Mouse (Mus musculus): Measurements from ENCODE around the gene Gpr87. TPM values are rescaled to one million over a fixed set of nuclear protein-coding genes. Genes with fewer than 3 reads are reported as not detected.
A peak's percentile ranks its signal among the peaks of the same experiment; 100 is the strongest.

Gene Gpr87
- polyA plus RNA-seq, 1 experiment from 2014 or later, result not detected

- no peaks in the 10 kb centered on the region for H3K4me1 ChIP-seq (replicated peaks)
- no peak overlapping the region for H3K4me3 ChIP-seq
- H3K9me3 ChIP-seq, result no peaks in the 10 kb centered on the region
- H3K27me3 ChIP-seq, result no peaks in the 10 kb centered on the region
- no peak for ATAC-seq (ENCODE audit: low read depth)
- H3K27ac ChIP-seq (replicated peaks), result no peak overlapping the region
- no peak overlapping the region for H3K9ac ChIP-seq
- 59% methylated on average over 5 of the region's 5 CpGs for WGBS
- H3K36me3 ChIP-seq, result no peaks in the 10 kb centered on the region
- H3K4me2 ChIP-seq, result no peak overlapping the region
Measured at GRCm38 (mm10) chr3:59181134-59181533, 13.8 kb downstream of the Gpr87 start.

GRCm38 (mm10) chr3:59176871-59177270, 18.0 kb downstream of the Gpr87 start:
- no peak for ATAC-seq (ENCODE audit: low read depth)
- WGBS, result 77% methylated on average over 5 of the region's 5 CpGs
- Histone ChIP-seq H3K4me2 (no peak overlapping the region), H3K9me3 (no peaks in the 10 kb centered on the region), H3K9ac (no peak overlapping the region), H3K27ac (replicated peaks) (no peak overlapping the region), H3K27me3 (no peaks in the 10 kb centered on the region), H3K4me1 (replicated peaks) (no peaks in the 10 kb centered on the region), H3K4me3 (no peak overlapping the region), H3K36me3 (no peaks in the 10 kb centered on the region)

GRCm38 (mm10) chr3:59175234-59175633, 19.7 kb downstream of the Gpr87 start:
- no peak overlapping the region for H3K4me2 ChIP-seq
- no peaks in the 10 kb centered on the region for H3K4me1 ChIP-seq (replicated peaks)
- H3K9ac ChIP-seq, result no peak overlapping the region
- no peaks in the 10 kb centered on the region for H3K27me3 ChIP-seq
- WGBS, result 39% methylated on average over 5 of the region's 5 CpGs
- ATAC-seq (ENCODE audit: low read depth), result peak; percentile 71; the same call in 1 of the 2 replicates
- H3K4me3 ChIP-seq, result no peak overlapping the region
- no peaks in the 10 kb centered on the region for H3K9me3 ChIP-seq
- no peaks in the 10 kb centered on the region for H3K36me3 ChIP-seq
- no peak overlapping the region for H3K27ac ChIP-seq (replicated peaks)

GRCm38 (mm10) chr3:59174426-59175154, 20.3 kb downstream of the Gpr87 start:
- Histone ChIP-seq H3K9ac (no peak overlapping the region), H3K27ac (replicated peaks) (no peak overlapping the region), H3K27me3 (no peaks in the 10 kb centered on the region), H3K4me2 (no peak overlapping the region), H3K4me1 (replicated peaks) (no peaks in the 10 kb centered on the region), H3K36me3 (no peaks in the 10 kb centered on the region), H3K4me3 (no peak overlapping the region), H3K9me3 (no peaks in the 10 kb centered on the region)
- 76% methylated on average over 6 of the region's 6 CpGs for WGBS
- no peak for ATAC-seq (ENCODE audit: low read depth)

GRCm38 (mm10) chr3:59169921-59170627, 24.8 kb downstream of the Gpr87 start:
- H3K4me2 ChIP-seq, result no peak overlapping the region
- H3K4me1 ChIP-seq (replicated peaks), result no peaks in the 10 kb centered on the region
- H3K27ac ChIP-seq (replicated peaks), result no peak overlapping the region
- ATAC-seq (ENCODE audit: low read depth), result no peak
- H3K9ac ChIP-seq, result no peak overlapping the region
- H3K36me3 ChIP-seq, result no peaks in the 10 kb centered on the region
- no peaks in the 10 kb centered on the region for H3K27me3 ChIP-seq
- no peak overlapping the region for H3K4me3 ChIP-seq
- 77% methylated on average over 2 of the region's 2 CpGs for WGBS
- H3K9me3 ChIP-seq, result no peaks in the 10 kb centered on the region

GRCm38 (mm10) chr3:59169215-59169614, 25.7 kb downstream of the Gpr87 start:
- H3K27me3 ChIP-seq, result no peaks in the 10 kb centered on the region
- H3K4me3 ChIP-seq, result no peak overlapping the region
- WGBS, result 79% methylated on average over 4 of the region's 4 CpGs
- H3K9ac ChIP-seq, result no peak overlapping the region
- H3K36me3 ChIP-seq, result no peaks in the 10 kb centered on the region
- H3K27ac ChIP-seq (replicated peaks), result no peak overlapping the region
- no peak for ATAC-seq (ENCODE audit: low read depth)
- H3K9me3 ChIP-seq, result no peaks in the 10 kb centered on the region
- H3K4me1 ChIP-seq (replicated peaks), result no peaks in the 10 kb centered on the region
- no peak overlapping the region for H3K4me2 ChIP-seq

GRCm38 (mm10) chr3:59168476-59168875, 26.4 kb downstream of the Gpr87 start:
- no peak overlapping the region for H3K9ac ChIP-seq
- H3K36me3 ChIP-seq, result no peaks in the 10 kb centered on the region
- H3K4me2 ChIP-seq, result no peak overlapping the region
- no peaks in the 10 kb centered on the region for H3K9me3 ChIP-seq
- no peak overlapping the region for H3K27ac ChIP-seq (replicated peaks)
- H3K4me3 ChIP-seq, result no peak overlapping the region
- WGBS, result 93% methylated on average over 6 of the region's 6 CpGs
- no peaks in the 10 kb centered on the region for H3K27me3 ChIP-seq
- no peaks in the 10 kb centered on the region for H3K4me1 ChIP-seq (replicated peaks)
- no peak for ATAC-seq (ENCODE audit: low read depth)

GRCm38 (mm10) chr3:59167417-59168054, 27.4 kb downstream of the Gpr87 start:
- H3K27ac ChIP-seq (replicated peaks), result no peak overlapping the region
- no peak for ATAC-seq (ENCODE audit: low read depth)
- WGBS, result 80% methylated on average over 2 of the region's 2 CpGs

GRCm38 (mm10) chr3:59160465-59160864, 34.4 kb downstream of the Gpr87 start:
- no peak for ATAC-seq (ENCODE audit: low read depth)
- no peaks in the 10 kb centered on the region for H3K4me1 ChIP-seq (replicated peaks)
- H3K27ac ChIP-seq (replicated peaks), result no peak overlapping the region
- no peaks in the 10 kb centered on the region for H3K9me3 ChIP-seq
- no peaks in the 10 kb centered on the region for H3K27me3 ChIP-seq
- WGBS, result 88% methylated on average over 1 of the region's 1 CpGs
- no peak overlapping the region for H3K4me3 ChIP-seq
- no peak overlapping the region for H3K9ac ChIP-seq
- no peaks in the 10 kb centered on the region for H3K36me3 ChIP-seq
- no peak overlapping the region for H3K4me2 ChIP-seq

More at GRCm38 (mm10) chr3:59167417-59168054, 27.4 kb downstream of the Gpr87 start:
- H3K9ac ChIP-seq, result no peak overlapping the region
- no peaks in the 10 kb centered on the region for H3K36me3 ChIP-seq
- no peaks in the 10 kb centered on the region for H3K4me1 ChIP-seq (replicated peaks)
- no peaks in the 10 kb centered on the region for H3K9me3 ChIP-seq
- no peaks in the 10 kb centered on the region for H3K27me3 ChIP-seq
- H3K4me3 ChIP-seq, result no peak overlapping the region
- H3K4me2 ChIP-seq, result no peak overlapping the region

GRCm38 (mm10) chr3:59157048-59157447, 37.9 kb downstream of the Gpr87 start:
- H3K9ac ChIP-seq, result no peak overlapping the region
- no peak overlapping the region for H3K27ac ChIP-seq (replicated peaks)
- no peaks in the 10 kb centered on the region for H3K9me3 ChIP-seq
- H3K4me2 ChIP-seq, result no peak overlapping the region
- no peak overlapping the region for H3K4me3 ChIP-seq
- ATAC-seq (ENCODE audit: low read depth), result no peak
- no peaks in the 10 kb centered on the region for H3K27me3 ChIP-seq
- WGBS, result 82% methylated on average over 5 of the region's 5 CpGs
- no peaks in the 10 kb centered on the region for H3K4me1 ChIP-seq (replicated peaks)
- no peaks in the 10 kb centered on the region for H3K36me3 ChIP-seq

- Histone ChIP-seq H3K4me3 (no peak overlapping the region), H3K36me3 (no peaks in the 10 kb centered on the region), H3K9ac (no peak overlapping the region), H3K27ac (replicated peaks) (no peak overlapping the region), H3K9me3 (no peaks in the 10 kb centered on the region), H3K4me2 (no peak overlapping the region), H3K4me1 (replicated peaks) (no peaks in the 10 kb centered on the region), H3K27me3 (no peaks in the 10 kb centered on the region)
- WGBS, result 92% methylated on average over 6 of the region's 6 CpGs
- no peak for ATAC-seq (ENCODE audit: low read depth)
Measured at GRCm38 (mm10) chr3:59155404-59155803, 39.5 kb downstream of the Gpr87 start.

- Histone ChIP-seq H3K36me3 (no peaks in the 10 kb centered on the region), H3K4me1 (replicated peaks) (no peaks in the 10 kb centered on the region), H3K27ac (replicated peaks) (no peak overlapping the region), H3K27me3 (no peaks in the 10 kb centered on the region), H3K9ac (no peak overlapping the region), H3K9me3 (no peaks in the 10 kb centered on the region), H3K4me3 (no peak overlapping the region), H3K4me2 (no peak overlapping the region)
- WGBS, result 69% methylated on average over 2 of the region's 2 CpGs
- ATAC-seq (ENCODE audit: low read depth), result no peak
Measured at GRCm38 (mm10) chr3:59154888-59155287, 40.0 kb downstream of the Gpr87 start.
